Mouse (Mus musculus): ENCODE data around the gene Rsph14. TPM values are rescaled to one million over a fixed set of nuclear protein-coding genes. Genes with fewer than 3 reads are reported as not detected.
A peak's percentile ranks its signal among the peaks of the same experiment; 100 is the strongest.

The Rsph14 gene
- polyA plus RNA-seq, 1 experiment = not detected

DNA sequence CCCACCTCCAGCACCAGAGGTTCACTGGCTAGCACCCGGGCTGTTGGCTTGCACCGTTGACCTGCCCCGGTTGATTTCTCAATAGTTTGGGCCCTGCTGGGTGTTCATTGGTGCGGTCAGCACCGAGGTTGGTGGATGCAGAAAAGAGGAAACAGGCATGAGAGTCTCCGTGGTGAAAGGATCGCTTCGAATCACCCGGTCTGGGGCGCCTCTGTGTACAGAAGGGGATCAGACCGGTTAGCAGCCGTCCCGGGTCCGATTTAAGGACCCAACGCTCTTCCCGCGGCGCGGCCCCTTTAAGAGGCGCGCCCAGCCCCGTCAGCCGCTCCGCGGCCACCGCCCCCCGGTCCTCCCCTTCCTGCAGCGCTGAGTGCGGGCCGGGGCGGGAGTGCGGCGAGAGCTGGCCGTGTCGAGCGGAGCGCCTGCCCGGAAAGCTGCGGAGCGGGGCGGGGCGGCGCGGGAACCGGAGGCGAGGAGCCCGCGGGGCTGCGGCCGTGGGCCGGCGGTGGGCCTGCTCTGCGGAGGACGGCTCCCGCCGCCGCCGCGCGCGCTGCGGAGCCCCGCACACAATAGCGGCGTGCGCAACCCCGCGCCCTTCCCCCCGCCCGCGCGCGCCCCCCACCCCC, 27.9 kb upstream of the Rsph14 start, which contains the start of gene Bcr:
Gene Bcr (plus strand): TSS at position 376 of the 626 bp plus-strand sequence.
- Histone ChIP-seq H3K4me1 (ENCODE audit: control insufficient read depth, insufficient read depth, low read length) (peaks cover 20% of the 10 kb centered on the region; the same call in 1 of the 2 replicates), H3K27ac (ENCODE audit: insufficient read depth, low read depth, low read length) (peak within 1 kb of the TSS; percentile 18; the same call in 1 of the 2 replicates), H3K4me3 (ENCODE audit: insufficient read depth, low read depth, low read length) (peak within 1 kb of the TSS; percentile 70), H3K27me3 (replicated peaks; ENCODE audit: control insufficient read depth, insufficient read depth, low read length) (no peaks in the 10 kb centered on the region), H3K36me3 (ENCODE audit: control insufficient read depth, insufficient read depth, low read length) (no peaks in the 10 kb centered on the region)
- 1% methylated on average over 69 of the region's 73 CpGs for WGBS
- TF ChIP-seq POLR2A (IDR thresholded peaks at IDR 0.05; ENCODE audit: low read depth, low read length) = no peak
- DNase-seq = peak; percentile 86

DNA sequence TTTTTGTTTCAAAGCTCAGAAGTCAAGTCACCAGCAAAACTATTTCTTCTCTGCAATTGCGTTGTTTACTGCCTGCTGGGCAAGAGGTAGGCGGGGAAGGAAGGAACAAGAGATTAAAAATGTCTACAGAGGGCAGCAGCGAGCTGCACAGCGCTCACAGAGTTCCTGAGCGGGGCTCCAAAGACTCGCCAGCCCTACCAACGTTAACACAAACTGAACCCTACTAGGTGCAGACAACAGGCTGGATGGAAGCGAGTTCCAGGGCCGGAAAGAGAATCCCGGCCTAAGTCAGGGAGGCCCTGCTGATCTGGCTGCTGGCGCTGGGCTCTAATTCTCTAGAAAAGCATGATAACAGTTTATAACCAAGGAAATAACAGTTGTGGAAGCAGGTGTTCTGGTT, 27.0 kb upstream of the Rsph14 start:
- H3K27me3 ChIP-seq (replicated peaks; ENCODE audit: control insufficient read depth, insufficient read depth, low read length) = no peaks in the 10 kb centered on the region
- peaks cover 15% of the 10 kb centered on the region; the same call in 1 of the 2 replicates for H3K4me1 ChIP-seq (ENCODE audit: control insufficient read depth, insufficient read depth, low read length)
- no peaks in the 10 kb centered on the region for H3K36me3 ChIP-seq (ENCODE audit: control insufficient read depth, insufficient read depth, low read length)
- TF ChIP-seq POLR2A (IDR thresholded peaks at IDR 0.05; ENCODE audit: low read depth, low read length) (no peak), CTCF (conservative IDR thresholded peaks at IDR 0.05; ENCODE audit: insufficient read depth, insufficient read length, low read depth, low read length) (peak; percentile 95)
- H3K4me3 ChIP-seq (ENCODE audit: insufficient read depth, low read depth, low read length) = no peak overlapping the region
- peak; percentile 88 for DNase-seq
- WGBS = 2% methylated on average over 11 of the region's 11 CpGs
- no peak overlapping the region for H3K27ac ChIP-seq (ENCODE audit: insufficient read depth, low read depth, low read length)

DNA sequence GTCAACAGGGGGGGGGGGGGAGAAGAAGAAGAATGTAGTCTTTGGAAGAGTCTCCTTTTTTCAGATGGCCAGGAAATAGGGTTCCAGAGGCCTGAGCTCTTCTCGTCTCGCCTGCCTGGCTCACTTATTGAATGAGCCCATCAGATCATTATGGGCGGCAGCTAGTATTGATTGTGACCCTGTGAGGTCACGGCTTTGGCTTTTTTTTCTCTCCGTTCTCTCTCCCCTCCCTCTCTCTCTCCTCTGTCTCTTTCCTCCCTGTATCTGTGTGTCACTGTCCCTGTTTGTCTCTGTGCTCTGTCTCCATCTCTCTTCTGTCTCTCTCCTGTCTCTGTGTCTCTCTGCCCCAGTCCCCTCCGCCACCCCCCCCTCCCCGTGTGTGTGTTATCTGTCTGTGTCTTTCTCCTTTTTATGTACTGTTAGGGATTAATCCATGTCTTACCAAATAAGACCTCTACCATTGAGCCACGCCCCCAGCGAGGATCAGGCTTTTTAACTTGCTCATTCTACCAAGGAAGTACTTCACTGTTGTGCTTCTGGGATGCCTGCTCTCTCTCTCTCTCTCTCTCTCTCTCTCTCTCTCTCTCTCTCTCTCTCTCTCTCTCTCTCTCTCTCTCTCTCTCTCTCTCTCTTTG, 26.5 kb upstream of the Rsph14 start:
- H3K36me3 ChIP-seq (ENCODE audit: control insufficient read depth, insufficient read depth, low read length) = no peaks in the 10 kb centered on the region
- no peaks in the 10 kb centered on the region for H3K27me3 ChIP-seq (replicated peaks; ENCODE audit: control insufficient read depth, insufficient read depth, low read length)
- TF ChIP-seq CTCF (conservative IDR thresholded peaks at IDR 0.05; ENCODE audit: insufficient read depth, insufficient read length, low read depth, low read length) = no peak
- TF ChIP-seq POLR2A (IDR thresholded peaks at IDR 0.05; ENCODE audit: low read depth, low read length) = no peak
- 51% methylated on average over 9 of the region's 9 CpGs for WGBS
- H3K4me1 ChIP-seq (ENCODE audit: control insufficient read depth, insufficient read depth, low read length) = peaks cover 19% of the 10 kb centered on the region; the same call in 1 of the 2 replicates
- no peak overlapping the region for H3K27ac ChIP-seq (ENCODE audit: insufficient read depth, low read depth, low read length)
- no peak overlapping the region for H3K4me3 ChIP-seq (ENCODE audit: insufficient read depth, low read depth, low read length)
- DNase-seq = no peak

DNA sequence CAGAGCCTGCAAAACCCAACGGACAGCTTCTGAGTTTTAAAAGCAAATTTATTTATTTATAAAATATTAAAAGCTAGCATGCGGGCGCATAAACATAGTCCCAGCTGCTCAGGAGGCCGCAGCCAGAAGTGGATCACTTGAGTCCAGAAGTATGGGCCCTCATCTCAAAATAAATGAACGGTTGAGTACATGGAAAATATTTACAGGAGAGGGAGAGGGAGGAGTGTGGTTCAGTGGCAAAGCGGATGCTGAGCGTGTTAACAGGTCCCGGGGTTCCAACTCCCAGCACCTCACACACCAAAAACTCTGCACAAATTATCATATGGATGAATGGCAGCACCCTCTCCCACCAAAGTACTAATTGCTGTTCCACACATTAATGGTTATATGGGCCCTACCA, 25.9 kb upstream of the Rsph14 start:
- Histone ChIP-seq H3K27me3 (replicated peaks; ENCODE audit: control insufficient read depth, insufficient read depth, low read length) (no peaks in the 10 kb centered on the region), H3K36me3 (ENCODE audit: control insufficient read depth, insufficient read depth, low read length) (no peaks in the 10 kb centered on the region), H3K4me1 (ENCODE audit: control insufficient read depth, insufficient read depth, low read length) (peaks cover 15% of the 10 kb centered on the region; the same call in 1 of the 2 replicates), H3K27ac (ENCODE audit: insufficient read depth, low read depth, low read length) (no peak overlapping the region), H3K4me3 (ENCODE audit: insufficient read depth, low read depth, low read length) (no peak overlapping the region)
- no peak for DNase-seq
- WGBS = 85% methylated on average over 8 of the region's 8 CpGs
- TF ChIP-seq CTCF (conservative IDR thresholded peaks at IDR 0.05; ENCODE audit: insufficient read depth, insufficient read length, low read depth, low read length) (no peak), POLR2A (IDR thresholded peaks at IDR 0.05; ENCODE audit: low read depth, low read length) (no peak)

DNA sequence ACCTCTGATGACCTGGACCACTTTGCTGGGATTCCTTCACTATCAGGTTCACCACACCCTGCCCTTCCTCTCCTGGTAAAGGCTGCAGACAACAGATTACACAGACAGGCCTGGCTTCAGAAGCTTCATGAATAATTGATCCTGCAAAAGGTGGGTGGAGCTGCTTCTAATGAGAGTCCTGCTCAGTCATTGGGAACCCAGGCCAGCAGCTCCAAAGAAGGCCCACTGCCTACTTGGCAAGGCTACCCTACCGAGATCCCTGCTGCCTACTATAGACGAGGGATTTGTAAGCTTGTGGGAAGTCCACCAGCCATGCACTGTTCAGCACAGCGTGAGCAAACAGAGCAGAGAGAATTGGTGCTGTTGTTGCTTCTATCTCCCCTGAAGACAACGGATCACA, 23.9 kb upstream of the Rsph14 start:
- 36% methylated on average over 4 of the region's 4 CpGs for WGBS
- Histone ChIP-seq H3K4me3 (ENCODE audit: insufficient read depth, low read depth, low read length) (no peak overlapping the region), H3K36me3 (ENCODE audit: control insufficient read depth, insufficient read depth, low read length) (no peaks in the 10 kb centered on the region), H3K4me1 (ENCODE audit: control insufficient read depth, insufficient read depth, low read length) (peaks cover 8% of the 10 kb centered on the region; the same call in 1 of the 2 replicates), H3K27me3 (replicated peaks; ENCODE audit: control insufficient read depth, insufficient read depth, low read length) (no peaks in the 10 kb centered on the region), H3K27ac (ENCODE audit: insufficient read depth, low read depth, low read length) (no peak overlapping the region)
- TF ChIP-seq CTCF (conservative IDR thresholded peaks at IDR 0.05; ENCODE audit: insufficient read depth, insufficient read length, low read depth, low read length) = no peak
- no peak for TF ChIP-seq POLR2A (IDR thresholded peaks at IDR 0.05; ENCODE audit: low read depth, low read length)
- peak; percentile 72 for DNase-seq

DNA sequence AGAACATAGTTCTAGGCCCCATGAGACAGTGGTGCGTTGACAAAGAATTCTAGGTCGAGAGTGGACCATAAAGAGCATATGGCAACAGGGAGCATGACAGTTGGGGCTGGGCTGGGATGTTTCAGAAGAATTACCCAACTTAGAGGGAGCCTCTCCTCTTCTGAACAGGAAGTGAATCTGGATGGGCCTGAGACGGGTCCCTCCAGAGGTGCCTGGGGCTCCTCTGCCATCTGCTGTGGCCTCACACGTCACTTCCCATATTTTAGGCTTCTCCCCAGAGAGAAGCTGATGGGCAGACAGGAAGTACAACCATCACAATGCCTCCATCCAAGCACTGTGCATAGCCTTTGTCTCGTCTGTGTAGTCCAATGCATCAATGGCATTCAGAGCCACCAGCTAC, 23.3 kb upstream of the Rsph14 start:
- no peak for TF ChIP-seq CTCF (conservative IDR thresholded peaks at IDR 0.05; ENCODE audit: insufficient read depth, insufficient read length, low read depth, low read length)
- no peak for TF ChIP-seq POLR2A (IDR thresholded peaks at IDR 0.05; ENCODE audit: low read depth, low read length)
- no peak overlapping the region for H3K27ac ChIP-seq (ENCODE audit: insufficient read depth, low read depth, low read length)
- peaks cover 8% of the 10 kb centered on the region; the same call in 1 of the 2 replicates for H3K4me1 ChIP-seq (ENCODE audit: control insufficient read depth, insufficient read depth, low read length)
- no peak overlapping the region for H3K4me3 ChIP-seq (ENCODE audit: insufficient read depth, low read depth, low read length)
- no peak for DNase-seq
- H3K36me3 ChIP-seq (ENCODE audit: control insufficient read depth, insufficient read depth, low read length) = no peaks in the 10 kb centered on the region
- 68% methylated on average over 5 of the region's 5 CpGs for WGBS
- no peaks in the 10 kb centered on the region for H3K27me3 ChIP-seq (replicated peaks; ENCODE audit: control insufficient read depth, insufficient read depth, low read length)

DNA sequence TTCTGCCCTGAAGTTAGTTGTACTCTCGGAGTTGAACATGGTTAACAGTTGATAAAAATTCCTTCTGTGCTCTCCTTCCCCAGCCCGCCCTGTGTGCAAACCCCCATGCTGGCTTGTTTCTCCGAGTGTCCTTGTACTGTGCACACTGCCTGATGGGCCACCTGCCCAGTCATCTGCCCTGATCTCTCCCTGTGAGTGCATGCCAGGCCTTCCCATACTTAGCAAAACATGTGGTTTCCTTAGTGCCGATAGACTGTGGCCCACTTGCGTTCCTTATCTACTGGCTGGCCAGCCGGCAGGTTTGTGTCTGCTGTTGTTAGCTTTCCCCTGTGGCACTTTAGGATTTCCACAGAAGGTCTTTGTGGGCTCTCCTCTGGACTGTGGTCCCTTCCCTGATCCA, 21.7 kb upstream of the Rsph14 start:
- H3K27me3 ChIP-seq (replicated peaks; ENCODE audit: control insufficient read depth, insufficient read depth, low read length) = no peaks in the 10 kb centered on the region
- no peak for DNase-seq
- H3K36me3 ChIP-seq (ENCODE audit: control insufficient read depth, insufficient read depth, low read length) = no peaks in the 10 kb centered on the region
- WGBS = 42% methylated on average over 6 of the region's 6 CpGs
- H3K4me1 ChIP-seq (ENCODE audit: control insufficient read depth, insufficient read depth, low read length) = peaks cover 5% of the 10 kb centered on the region; the same call in 1 of the 2 replicates
- TF ChIP-seq POLR2A (IDR thresholded peaks at IDR 0.05; ENCODE audit: low read depth, low read length) = no peak
- H3K4me3 ChIP-seq (ENCODE audit: insufficient read depth, low read depth, low read length) = no peak overlapping the region
- H3K27ac ChIP-seq (ENCODE audit: insufficient read depth, low read depth, low read length) = no peak overlapping the region
